In the genomic region with DNA sequence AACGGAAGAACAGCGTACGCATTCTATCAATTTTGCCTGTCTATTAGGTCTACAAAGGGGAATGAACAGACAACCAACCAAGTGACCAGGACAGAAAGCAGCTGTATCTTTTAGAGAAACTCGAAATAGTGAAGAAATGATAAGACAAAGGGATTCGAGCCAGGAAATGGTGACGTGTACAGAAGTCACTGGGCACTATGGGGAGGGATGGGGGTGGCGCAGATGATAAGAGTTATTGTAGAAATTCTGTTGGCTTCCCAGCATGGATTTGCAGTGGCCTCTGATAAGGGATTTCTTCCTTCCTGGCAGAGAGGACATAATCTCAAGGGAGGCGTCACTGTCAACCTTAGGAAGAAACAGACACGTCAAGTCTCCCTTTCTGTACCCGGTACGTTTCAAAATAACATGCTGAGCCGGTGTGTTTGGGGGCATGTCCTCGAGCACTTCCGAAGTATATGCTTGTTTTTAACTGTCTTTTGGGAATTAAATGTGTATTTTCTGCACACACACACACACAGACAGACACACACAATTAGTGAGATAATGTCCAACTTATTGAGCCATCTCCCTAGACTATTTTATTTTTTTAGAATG, we compare ENCODE assay signal across 12 mouse cellular contexts. TPM values are rescaled to one million over a fixed set of nuclear protein-coding genes. Genes with fewer than 3 reads are reported as not detected.
DNase-seq lines count a peak whose midpoint lies in the region; ATAC-seq and TF ChIP-seq lines count a peak whose summit lies in the region.
"Had no signal": no experiment of that assay in that cellular context is flagged by ENCODE, and none has a peak within 500 bp of the region (broad histone marks: within the 10 kb centered on the region; RNA-seq: fewer than 3 reads in every experiment).

No protein-coding gene starts in this region.

- peak; percentile 79 for TF ChIP-seq EP300 in liver, postnatal 0 days (IDR thresholded peaks at IDR 0.05; ENCODE audit: low read depth)

- intact Hi-C loops in heart, postnatal 10 days (cut with DNase I) = no loop called here

- 0 out of 2 replicates have a peak, but pooled peaks cover 2% of the 10 kb centered on the region for H3K4me1 ChIP-seq in kidney, adult 2 months (ENCODE audit: control insufficient read depth, insufficient read depth, low read length)
- H3K4me1 ChIP-seq in kidney, embryonic 16.5 days (ENCODE audit: insufficient read depth, low read length) = no peaks in the 10 kb centered on the region
- no peaks in the 10 kb centered on the region; the same call in 1 of the 2 replicates for H3K4me1 ChIP-seq in liver, postnatal 0 days (ENCODE audit: insufficient read depth)
- H3K4me1 ChIP-seq in forebrain, embryonic 16.5 days (replicated peaks; ENCODE audit: control insufficient read depth, insufficient read depth, low read length) = no peaks in the 10 kb centered on the region

- no peak overlapping the region for H3K4me3 ChIP-seq in kidney, adult 2 months (ENCODE audit: insufficient read depth, low read depth, low read length)
- no peak overlapping the region for H3K4me3 ChIP-seq in kidney, embryonic 16.5 days (ENCODE audit: low read length)
- no peak overlapping the region for H3K4me3 ChIP-seq in liver, postnatal 0 days (ENCODE audit: low read depth, low read length)
- H3K4me3 ChIP-seq in forebrain, embryonic 16.5 days (replicated peaks; ENCODE audit: low read length) = no peak overlapping the region
- H3K4me3 ChIP-seq: layer of hippocampus, adult 2 months had no signal

- H3K9ac ChIP-seq in kidney, embryonic 16.5 days (replicated peaks; ENCODE audit: low read length) = no peak overlapping the region
- H3K9ac ChIP-seq in liver, postnatal 0 days (replicated peaks) = no peak overlapping the region
- H3K9ac ChIP-seq in forebrain, embryonic 16.5 days (replicated peaks; ENCODE audit: low read depth, low read length) = no peak overlapping the region

- 70% methylated on average over 14 of the region's 14 CpGs for WGBS in kidney, adult 2 months
- 77% methylated on average over 14 of the region's 14 CpGs for WGBS in kidney, embryonic 16.5 days
- 48% methylated on average over 14 of the region's 14 CpGs for WGBS in liver, postnatal 0 days (ENCODE audit: insufficient replicate concordance)
- 83% methylated on average over 14 of the region's 14 CpGs for WGBS in forebrain, embryonic 16.5 days

- H3K4me2 ChIP-seq in kidney, embryonic 16.5 days (replicated peaks; ENCODE audit: low read depth, low read length) = no peak overlapping the region
- peak overlapping the region; percentile 29 for H3K4me2 ChIP-seq in liver, postnatal 0 days (ENCODE audit: low read depth, low read length)
- no peak overlapping the region for H3K4me2 ChIP-seq in forebrain, embryonic 16.5 days (ENCODE audit: low read length)

- no peak for TF ChIP-seq CTCF in kidney, adult 2 months (conservative IDR thresholded peaks at IDR 0.05; ENCODE audit: insufficient read depth, insufficient read length, low read depth, low read length)
- no peak for TF ChIP-seq CTCF in liver, postnatal 0 days (IDR thresholded peaks at IDR 0.05; ENCODE audit: low read depth)

- no peak for ATAC-seq in kidney, embryonic 16.5 days (ENCODE audit: low FRiP score, low TSS enrichment)
- peak; percentile 74 for ATAC-seq in liver, postnatal 0 days
- no peak for ATAC-seq in forebrain, embryonic 16.5 days
- ATAC-seq: CD4-positive, CD25-positive, alpha-beta regulatory T cell, adult 4 months; midbrain, embryonic 16.5 days had no signal

- H3K9me3 ChIP-seq in kidney, embryonic 16.5 days (ENCODE audit: low read length) = no peaks in the 10 kb centered on the region
- H3K9me3 ChIP-seq in liver, postnatal 0 days (ENCODE audit: low read length) = no peaks in the 10 kb centered on the region
- H3K9me3 ChIP-seq in forebrain, embryonic 16.5 days (ENCODE audit: control insufficient read depth, low read length) = no peaks in the 10 kb centered on the region

- no peaks in the 10 kb centered on the region for H3K27me3 ChIP-seq in kidney, adult 2 months (replicated peaks; ENCODE audit: control insufficient read depth, insufficient read depth, low read length)
- H3K27me3 ChIP-seq in kidney, embryonic 16.5 days (ENCODE audit: insufficient read depth, low read length) = no peaks in the 10 kb centered on the region
- no peaks in the 10 kb centered on the region for H3K27me3 ChIP-seq in liver, postnatal 0 days (ENCODE audit: insufficient read depth, low read length)
- no peaks in the 10 kb centered on the region for H3K27me3 ChIP-seq in forebrain, embryonic 16.5 days (replicated peaks; ENCODE audit: control insufficient read depth, insufficient read depth, low read length)

- no peaks in the 10 kb centered on the region for H3K36me3 ChIP-seq in kidney, adult 2 months (ENCODE audit: control insufficient read depth, insufficient read depth, low read length)
- H3K36me3 ChIP-seq in kidney, embryonic 16.5 days (ENCODE audit: insufficient read depth, low read length) = no peaks in the 10 kb centered on the region
- no peaks in the 10 kb centered on the region for H3K36me3 ChIP-seq in liver, postnatal 0 days (replicated peaks; ENCODE audit: insufficient read depth, low read length)
- no peaks in the 10 kb centered on the region for H3K36me3 ChIP-seq in forebrain, embryonic 16.5 days (ENCODE audit: control insufficient read depth, insufficient read depth)

- no peak overlapping the region; the same call in 1 of the 2 replicates for H3K27ac ChIP-seq in kidney, adult 2 months (ENCODE audit: insufficient read depth, low read depth, low read length)
- no peak overlapping the region for H3K27ac ChIP-seq in kidney, embryonic 16.5 days (ENCODE audit: low read length)
- H3K27ac ChIP-seq in liver, postnatal 0 days (ENCODE audit: low read depth) = no peak overlapping the region
- no peak overlapping the region for H3K27ac ChIP-seq in forebrain, embryonic 16.5 days (ENCODE audit: low read length)
- H3K27ac ChIP-seq: layer of hippocampus, adult 2 months had no signal

- no peak for TF ChIP-seq POLR2A in kidney, adult 2 months (IDR thresholded peaks at IDR 0.05; ENCODE audit: low read depth, low read length)

- peak; percentile 80 for DNase-seq in kidney, adult 2 months
- peak; percentile 51 to 60 for DNase-seq in adrenal gland, postnatal 36 days
- DNase-seq in heart, postnatal 10 days = peak; percentile 35 to 45
- no peak for DNase-seq in liver, postnatal 0 days
- no peak for DNase-seq in right cerebral cortex, postnatal 14 days
- no peak for DNase-seq in retina, postnatal 1 day
- DNase-seq: cerebellum, postnatal 25 days had no signal

RNA-seq across cellular contexts. Expression of gene Sgpp1, which starts 10.3 kb away (rescaled TPM):
- polyA plus RNA-seq in kidney, adult 2 months (2012; rRNA removed) = 77.7 and 78.3 TPM in 2 replicates
- polyA plus RNA-seq in kidney, embryonic 16.5 days (2015; fragmentation: Nextera tagmentation; extraction: Ambion mirVana) = 14.5 and 15.9 TPM in 2 replicates
- total RNA-seq in adrenal gland, postnatal 36 days (2021) = 100 to 1,000 TPM; 120 to 197 TPM
- 10 to 100 TPM; 17.9 to 20.8 TPM for total RNA-seq in heart, postnatal 10 days (2021)
- polyA plus RNA-seq in liver, postnatal 0 days (2015; fragmentation: Nextera tagmentation; extraction: Ambion mirVana) = 13.8 and 17.4 TPM in 2 replicates
- 14.2 and 16.9 TPM in 2 replicates for polyA plus RNA-seq in forebrain, embryonic 16.5 days (2015; fragmentation: Nextera tagmentation; extraction: Ambion mirVana)

Comparison
In these comparisons a context has a peak if more than half of its experiments do, and no peak if none do; other contexts are left out.
1. DNase-seq: peak in kidney, adult 2 months (single experiment), adrenal gland, postnatal 36 days (2 of 2) and heart, postnatal 10 days (2 of 2); none in liver, postnatal 0 days (single experiment), right cerebral cortex, postnatal 14 days (single experiment) and retina, postnatal 1 day (single experiment).